Mouse (Mus musculus) natural killer cell, adult 2 months (primary cell): ENCODE results near the gene Rnf144b.

Experiments
- DNase-seq, 2 experiments: peaks; one replicate each; pipeline ENCODE4 v3.0.0; 2022; ENCODE audit warnings: low spot score in 2 of 2

Rnf144b gene

DNA sequence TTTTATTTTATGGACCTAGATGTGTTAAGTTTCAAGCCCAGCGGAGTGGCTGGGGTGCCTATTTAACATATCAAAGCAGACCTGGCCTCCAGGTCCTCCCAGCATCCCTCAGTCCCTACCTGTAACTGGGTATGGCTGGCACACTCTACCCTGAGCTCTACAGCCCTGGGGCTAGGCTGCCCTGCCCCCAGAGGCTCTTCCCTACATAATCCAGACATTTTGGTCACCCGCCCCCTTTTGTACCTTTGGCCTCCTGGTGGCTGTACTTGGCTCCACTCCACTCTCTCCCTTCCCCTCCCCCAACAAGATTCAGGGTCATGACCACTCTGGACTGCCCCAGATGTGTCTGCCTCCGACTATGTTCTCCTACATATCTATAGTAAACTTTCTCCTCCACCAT is 2.0 kb downstream of the Rnf144b start:
- DNase-seq = no peak

DNA sequence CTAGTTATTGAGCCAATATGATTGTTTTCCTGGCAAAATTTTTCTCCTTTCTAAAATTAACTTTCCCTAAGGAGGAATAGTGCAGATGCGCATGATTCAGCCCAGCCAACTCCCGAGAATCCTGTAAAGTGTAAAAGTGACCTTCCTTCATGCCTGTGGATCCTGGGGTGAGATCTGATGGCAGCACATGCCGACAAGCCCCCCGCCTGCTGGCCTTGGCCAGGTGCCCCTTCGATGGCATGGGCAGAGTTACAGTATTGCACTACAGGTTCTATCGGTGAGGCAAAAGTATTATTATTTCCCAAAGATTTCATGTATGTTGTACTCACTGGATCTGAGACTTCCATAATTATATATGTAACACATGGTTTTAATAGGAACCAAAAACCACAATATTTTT is 2.5 kb downstream of the Rnf144b start:
- DNase-seq = no peak

DNA sequence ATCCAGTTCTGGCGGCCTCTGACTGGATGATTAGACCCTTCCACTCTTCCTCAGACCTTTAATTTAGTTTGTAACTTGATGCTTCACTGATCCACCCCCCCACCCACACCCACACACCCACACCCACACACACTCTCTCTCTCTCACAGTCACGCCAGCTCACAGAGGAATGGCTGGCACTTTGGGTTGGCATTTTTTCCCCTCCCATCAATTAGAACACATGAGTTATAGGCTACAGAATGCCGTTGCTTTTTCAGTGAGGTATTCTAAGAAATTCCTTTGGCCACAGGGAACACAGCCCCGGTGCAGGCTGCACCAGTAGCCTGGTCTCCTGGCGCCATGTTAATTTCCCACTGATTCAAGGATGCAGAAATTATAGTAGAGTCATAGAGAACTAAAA is 3.1 kb downstream of the Rnf144b start:
- DNase-seq = no peak

DNA sequence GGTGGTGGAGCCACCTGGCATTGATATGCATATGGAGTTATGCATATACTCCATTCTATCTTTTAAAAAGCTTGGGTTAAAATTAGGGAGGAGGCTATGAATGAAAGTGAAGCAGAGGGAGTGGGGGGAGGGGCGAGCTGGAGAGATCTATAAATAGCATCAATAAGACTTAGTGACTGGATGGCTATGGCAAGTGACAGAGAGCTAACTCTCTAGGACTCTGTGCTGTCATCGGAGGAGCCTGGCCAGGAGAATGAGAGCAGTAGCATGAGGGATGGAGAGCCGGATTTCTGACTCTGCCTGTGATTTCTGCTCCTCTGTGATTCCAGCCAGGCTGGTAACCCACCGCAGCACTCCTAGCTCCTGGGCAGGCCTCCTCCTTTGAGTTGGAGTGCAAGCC is 6.6 kb downstream of the Rnf144b start:
- DNase-seq = no peak

DNA sequence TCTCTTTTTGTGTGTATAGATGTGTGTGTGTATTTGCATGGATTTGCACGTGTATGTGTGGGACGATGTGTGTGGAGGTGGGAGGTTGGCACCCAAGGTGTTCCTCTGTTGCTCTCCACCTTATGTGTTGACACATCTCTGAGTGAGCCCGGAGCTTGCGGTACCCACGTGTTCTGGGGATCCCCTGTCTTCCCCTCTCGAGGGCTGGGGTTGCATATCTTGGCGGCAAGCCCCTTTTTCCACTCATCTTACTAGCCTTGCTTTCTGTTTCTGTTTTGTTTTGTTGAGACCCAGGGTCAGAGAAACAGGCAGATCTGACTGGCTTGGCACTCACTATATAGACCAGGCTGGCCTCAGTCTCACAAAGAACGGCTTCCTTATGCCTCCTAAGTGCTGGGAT is 10.6 kb downstream of the Rnf144b start:
- no peak for DNase-seq

DNA sequence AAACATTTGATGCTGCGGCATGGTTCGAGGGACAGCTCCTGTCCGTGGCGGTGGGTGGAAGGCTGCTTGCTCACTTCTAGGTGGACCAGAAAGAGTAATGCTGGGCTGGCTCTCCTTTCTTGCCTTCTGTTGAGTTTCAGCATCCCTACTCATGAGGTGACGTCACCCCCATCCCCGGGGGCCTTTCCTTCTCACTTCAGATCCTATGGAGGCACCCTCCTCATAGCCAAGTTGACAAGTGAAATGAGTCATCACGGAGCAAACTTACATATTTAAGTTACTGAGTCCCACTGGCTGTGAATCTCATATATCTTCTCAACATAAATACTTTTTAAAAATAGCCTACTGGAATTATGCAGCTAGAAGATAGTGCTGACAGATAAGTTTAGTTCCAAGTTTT is 12.4 kb downstream of the Rnf144b start:
- no peak for DNase-seq

DNA sequence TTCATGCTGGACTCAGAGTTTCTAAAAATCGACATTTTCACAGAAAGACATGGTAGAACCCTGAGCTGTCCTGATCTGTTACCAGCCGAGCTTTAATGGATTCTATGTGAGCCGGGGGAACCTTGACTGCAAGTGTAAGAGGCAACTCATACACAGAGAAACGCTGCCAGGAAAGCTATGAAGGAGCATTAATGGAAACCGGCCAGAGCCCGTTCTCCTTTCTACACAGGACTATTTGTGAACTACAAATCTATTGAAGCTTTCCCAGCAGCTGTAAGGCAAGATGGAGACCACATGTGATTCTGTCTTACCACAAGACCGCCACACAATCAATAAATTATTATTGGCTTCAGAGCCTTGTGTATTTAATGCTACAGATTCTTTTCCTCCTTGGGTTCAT is 13.3 kb downstream of the Rnf144b start:
- DNase-seq = no peak

DNA sequence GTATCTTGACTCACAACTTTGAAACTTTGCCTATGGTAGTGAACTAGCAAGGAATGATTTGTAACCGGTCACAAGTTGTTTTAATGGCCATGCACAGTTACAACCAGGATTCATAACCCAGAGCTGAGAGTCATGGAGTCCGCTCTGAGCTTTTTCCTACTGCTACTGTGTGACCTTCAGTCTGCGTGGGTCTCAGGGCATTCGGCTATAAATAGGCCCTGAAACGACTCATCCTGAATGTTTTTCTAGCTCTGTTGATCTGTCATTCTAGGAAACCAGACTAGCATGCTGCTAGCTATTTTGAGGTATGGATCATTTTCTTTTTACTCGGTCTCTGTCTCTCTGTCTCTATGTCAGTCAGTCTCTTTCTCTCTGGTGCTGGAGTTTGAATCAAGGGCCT is 20.3 kb downstream of the Rnf144b start:
- DNase-seq = no peak

DNA sequence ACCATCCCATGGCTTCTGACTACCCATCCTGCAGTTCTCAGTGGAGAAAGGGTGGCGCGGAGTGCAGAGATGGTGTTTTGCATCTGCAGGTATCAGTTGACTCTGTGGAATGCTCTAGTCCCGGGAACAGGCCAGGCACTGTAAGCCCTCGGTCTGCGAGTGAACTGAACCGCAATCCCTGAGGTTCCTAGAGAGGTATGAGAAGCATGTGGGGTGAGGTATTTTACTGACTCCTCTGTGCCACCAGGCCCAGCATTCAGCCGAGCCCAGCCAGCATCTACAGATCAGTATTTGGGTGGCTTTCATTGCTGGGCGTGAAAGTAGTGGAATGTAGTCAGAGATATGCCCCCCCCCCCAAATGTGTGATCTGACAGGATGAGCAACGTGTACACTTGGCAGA is 23.5 kb downstream of the Rnf144b start:
- DNase-seq = no peak

DNA sequence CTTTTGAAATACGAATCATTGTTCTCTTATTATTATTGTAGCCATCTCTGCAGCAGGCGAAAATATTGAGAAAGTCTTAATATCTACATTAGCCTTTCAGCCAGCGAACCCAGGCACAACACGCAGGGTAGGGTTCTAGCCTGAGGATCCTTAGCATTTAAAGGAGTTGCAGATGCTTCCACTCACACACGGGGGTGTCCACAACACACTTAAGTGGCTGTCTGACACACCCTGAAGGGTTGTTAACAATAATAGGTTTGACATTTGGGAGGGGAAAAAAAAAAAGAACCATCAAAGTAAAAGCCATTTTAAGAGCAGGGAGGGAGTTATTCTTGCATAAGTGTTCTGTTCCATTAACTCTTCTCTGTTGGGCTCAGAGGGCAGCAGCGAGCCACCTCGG is 23.9 kb downstream of the Rnf144b start:
- DNase-seq = no peak

DNA sequence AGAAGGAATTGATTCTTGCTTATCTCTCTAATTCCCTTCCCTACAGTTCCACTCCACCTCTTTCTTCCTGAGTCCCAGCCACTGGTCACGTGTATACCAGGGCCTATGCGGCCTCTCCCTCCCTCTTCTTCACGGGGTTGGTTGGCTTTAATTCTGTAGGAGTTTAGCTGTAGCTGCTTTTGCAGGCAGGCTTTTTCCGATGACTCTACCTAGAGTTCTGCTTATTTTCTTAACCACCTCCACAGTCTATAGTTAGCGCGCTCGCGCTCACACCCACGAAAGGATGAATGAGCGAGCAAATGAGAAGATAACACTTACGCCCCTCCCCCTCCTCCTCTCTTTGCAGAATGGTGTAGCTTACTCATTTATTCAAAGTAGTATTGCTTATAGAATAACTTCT is 26.1 kb downstream of the Rnf144b start:
- no peak for DNase-seq

DNA sequence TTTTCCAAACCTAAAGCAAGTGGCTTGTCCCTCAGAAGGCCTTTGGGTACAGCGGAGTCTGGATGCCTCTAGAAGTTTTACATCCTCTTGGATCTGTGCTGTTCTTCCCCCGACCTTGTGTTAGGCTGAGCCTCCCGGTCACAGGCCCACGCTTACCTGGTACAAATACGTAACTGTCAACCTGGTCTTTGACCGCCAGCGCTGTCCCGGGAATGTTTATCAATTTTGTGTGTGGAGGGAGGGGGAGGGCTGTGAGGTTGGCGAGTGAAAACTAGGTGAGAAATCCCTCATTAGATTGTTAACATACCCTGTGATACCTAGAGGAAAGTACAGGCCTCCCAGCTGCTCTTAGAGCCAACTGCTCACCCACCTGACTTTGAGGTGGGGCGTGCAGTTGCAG is 27.5 kb downstream of the Rnf144b start:
- no peak for DNase-seq

DNA sequence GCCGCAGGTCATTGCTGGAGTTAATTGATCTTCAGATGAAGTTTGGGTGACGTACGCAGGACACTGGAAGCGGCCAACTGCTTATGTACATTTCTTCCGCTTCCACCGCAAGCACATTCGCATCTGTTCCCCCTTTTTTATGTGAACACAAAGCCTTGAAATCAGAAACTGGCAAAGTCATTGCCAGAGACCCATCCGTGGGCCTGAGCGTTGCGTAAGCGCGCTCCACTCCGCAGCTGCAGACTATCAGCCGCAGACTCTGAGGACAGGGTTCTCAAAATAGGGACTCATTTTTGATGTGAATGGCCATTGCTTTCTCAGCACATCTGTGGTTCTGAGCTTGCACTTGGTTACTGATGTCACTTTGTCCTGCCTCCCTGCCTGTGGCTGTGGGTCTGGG is 28.6 kb downstream of the Rnf144b start:
- DNase-seq = no peak

DNA sequence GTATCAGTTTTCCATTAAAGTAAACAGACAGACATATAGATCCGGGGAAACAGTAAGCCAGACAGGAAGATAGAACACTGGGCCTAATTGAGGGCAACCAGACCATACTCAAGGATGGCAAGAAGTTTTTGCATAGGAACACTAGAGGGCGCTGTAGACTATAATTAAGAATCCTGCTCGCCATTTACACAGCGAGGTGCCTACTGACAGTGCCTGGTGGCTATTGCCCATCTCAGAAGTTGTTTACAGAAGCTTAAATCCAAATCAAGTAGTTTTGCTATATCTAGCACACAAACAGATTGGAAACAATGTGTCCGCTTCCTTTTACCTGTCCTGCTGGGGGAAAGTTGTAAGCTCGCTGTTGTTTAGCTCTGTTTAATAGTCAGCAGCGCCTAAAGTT is 29.9 kb downstream of the Rnf144b start:
- peak in 1 of 2 experiments; percentile 6 for DNase-seq

DNA sequence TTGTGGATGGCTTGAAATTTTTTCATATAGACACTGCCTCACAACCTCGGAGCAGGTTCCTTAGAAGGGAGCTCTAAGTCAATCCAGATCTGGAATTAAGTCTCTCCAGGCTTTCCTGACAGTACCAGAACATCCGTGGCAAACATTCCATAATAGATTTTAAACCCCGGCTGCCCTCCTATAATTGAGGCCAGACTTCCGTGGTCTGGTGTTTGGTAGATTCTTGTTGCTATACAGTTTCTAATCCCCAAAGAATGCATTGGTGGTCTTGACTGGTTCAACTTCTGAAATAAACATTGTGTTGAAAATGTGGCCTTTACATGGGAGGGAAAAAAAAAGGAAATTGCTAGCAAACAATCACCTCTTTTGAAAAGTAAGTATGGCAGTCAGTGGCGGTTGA is 30.8 kb downstream of the Rnf144b start:
- DNase-seq = no peak

DNA sequence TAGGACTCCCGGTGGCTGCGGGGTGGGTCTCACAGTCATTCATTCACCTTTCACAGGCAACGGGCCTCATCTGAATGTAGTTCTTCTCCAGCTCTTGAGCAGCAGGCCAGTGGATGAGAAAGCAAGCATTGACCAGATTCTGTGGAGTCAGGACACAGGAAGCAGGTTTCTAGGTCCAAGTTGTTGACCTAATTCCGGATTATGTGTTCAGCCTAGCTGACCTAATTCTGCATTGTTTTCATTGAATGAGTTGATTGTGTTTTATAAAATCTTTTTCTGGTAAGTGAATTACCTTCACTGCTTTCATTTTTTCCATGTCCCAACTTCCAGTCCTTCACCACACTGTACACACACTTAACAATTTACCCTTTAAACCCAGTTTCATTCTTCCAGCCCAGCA is 32.4 kb downstream of the Rnf144b start:
- DNase-seq = no peak

DNA sequence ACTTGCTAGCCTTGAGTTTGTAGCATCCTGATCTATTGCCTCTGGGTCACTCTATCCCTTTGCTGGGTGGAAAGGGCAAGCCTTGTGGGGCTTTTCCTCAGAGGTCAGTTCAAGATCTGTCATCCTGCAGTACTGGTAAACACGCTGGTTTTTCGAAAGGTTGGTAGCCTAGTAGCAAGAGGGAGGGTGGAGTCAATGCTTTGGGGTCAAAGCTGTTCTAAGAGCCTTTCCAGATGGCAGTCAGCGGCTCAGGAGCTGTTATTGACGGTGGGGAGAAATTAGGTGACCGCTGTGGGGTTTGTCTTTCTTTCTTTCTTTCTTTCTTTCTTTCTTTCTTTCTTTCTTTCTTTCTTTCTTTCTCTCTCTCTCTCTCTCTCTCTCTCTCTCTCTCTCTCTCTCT is 34.4 kb downstream of the Rnf144b start:
- no peak for DNase-seq

DNA sequence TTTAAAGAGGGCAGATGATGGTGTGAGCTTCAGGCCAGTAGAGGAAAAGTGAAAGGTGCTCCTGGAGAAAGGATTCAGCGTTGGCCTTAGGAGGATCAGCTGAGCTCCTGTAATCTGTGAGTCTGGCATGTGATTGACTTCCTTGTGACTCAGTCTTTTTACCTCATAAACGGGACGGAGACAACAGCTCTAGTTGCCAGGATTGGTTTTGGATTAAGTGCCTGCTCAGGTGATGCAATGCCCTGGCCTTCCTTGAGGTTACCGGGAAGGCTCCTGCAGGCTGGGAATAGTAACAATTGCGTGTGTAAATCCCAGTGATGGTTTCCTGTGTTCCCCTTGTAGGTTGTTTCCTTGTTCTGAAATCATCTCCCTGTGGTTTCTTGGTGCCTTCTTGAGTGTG is 39.5 kb downstream of the Rnf144b start:
- no peak for DNase-seq

DNA sequence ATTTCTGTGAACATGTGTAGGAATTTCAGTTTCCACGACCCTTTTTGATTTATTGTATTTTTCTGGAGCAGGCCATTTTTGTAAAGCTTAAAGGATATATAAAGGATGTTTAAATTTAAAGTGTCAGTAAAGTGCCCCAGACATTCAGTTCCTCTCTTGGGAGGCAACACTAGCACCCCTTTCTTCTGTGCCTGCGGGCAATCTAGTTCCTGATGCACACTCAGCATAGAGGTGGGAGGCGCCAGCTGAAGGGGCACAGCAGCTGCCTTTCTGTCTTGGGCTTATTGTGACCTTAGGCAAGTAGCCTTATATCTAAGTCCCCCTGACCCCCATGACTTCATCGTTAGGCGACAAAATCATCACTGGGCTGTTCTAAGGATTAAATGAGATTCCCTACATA is 42.3 kb downstream of the Rnf144b start:
- no peak for DNase-seq

DNA sequence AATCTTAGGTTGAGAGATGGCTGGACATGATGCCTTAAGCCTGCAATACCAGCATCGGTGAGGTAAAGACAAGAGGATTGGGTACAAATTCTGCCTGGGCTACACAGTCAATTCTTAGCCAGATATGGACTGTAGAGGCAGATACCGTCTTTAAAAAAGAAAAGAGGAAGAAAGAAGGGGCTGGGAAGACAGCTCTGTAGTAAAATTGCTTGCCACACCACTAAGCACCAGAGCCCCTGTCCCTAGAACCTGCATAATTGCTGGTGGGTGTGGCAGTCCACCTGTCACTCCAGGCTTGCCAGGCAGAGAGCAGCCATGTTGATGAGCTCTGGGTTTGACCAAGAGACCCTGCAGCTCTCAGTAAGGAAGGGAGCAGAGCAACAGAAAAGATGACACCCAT is 42.8 kb downstream of the Rnf144b start:
- DNase-seq = no peak

DNA sequence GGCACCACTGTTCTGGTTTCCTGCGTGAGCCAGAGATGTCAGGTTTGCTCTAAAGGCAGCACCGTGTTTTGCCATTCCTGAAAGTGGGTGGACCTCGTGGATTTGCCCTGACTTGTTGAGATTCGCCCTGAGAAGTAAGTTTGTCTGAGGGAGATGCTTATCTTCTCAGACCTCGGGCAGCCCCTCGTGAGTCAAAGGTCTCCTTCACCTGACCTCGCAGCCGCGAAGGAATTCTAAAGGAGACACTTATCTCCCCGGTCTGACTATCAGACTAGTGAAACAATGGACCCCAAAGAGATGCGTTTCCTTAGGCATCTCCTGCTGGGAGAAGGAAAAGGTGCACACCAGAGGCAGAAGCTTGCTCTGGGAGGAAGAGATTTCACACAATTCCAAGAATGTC is 46.0 kb downstream of the Rnf144b start:
- DNase-seq = no peak

DNA sequence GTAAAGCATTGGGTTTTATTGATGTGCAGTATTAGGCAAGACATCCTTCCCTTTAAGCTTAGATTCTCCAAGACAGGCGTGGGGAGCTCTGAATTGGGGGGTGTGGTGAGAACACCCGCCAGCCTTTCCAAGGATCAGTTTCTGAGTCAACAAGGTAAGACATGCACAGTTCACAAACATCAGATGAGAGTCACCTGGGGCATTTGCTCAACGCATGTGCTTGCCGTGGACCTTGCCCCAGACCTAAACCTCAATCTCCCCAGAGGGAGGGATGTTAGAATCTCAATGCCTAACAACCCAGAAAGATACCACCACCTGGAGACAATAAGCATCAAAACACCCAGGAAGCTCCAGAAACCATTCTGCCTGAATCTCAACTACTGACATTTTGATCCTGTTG is 47.6 kb downstream of the Rnf144b start:
- DNase-seq = no peak

DNA sequence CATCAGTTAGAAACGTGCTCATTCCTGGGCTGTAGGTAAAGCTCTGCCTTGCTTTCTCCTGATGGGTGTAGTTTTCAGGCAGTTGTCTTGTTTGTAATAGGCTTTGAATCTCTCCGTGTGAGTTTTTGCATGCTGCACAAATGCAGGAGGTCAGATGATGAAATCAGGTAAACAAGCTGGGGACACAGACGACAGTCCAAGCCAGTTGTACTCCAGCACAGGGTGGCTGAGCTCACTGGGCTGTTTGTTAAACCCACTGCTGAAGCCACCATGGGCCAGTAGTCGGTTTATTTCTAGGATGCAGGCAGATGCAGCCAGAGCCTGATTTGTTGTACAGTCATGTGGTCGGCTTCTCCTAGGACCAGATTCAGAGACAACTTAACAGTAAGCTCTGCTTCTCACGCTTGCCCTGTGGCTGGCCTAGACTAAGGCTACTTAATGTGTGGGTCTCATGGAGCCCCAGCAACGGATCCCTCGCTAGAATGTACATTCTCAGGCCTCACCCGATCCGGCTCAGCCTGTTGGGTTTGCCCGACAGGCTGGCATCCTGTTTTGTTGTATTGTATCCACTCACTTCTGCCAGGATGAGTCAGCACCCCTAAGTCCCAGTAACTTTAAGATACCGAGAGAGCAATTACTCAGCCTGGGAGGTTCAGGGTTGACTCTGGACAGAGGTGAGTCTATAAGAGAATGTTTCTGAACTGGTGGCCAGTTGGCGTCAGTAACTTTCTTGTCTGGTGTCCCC is 48.5 kb downstream of the Rnf144b start:
- no peak for DNase-seq

DNA sequence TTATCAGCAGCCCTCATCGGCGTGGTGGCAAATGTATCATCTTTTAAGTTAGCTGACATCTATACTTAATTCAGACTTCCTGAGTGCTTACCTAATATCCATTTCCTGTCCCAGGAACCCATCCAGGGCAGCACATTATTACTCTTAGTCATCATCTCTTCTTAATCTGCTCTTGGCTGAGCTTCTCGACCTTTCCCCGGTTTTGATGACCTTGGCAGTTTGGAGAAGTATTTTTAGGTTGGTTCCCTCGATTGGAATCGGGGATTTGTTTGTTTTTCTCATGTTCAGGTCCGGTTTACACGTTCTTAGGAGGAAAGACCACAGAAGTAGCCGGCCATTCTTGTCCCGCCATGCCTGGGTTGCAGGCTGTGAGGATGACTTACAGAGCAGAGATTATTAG is 50.4 kb downstream of the Rnf144b start:
- no peak for DNase-seq
